ENCODE assay signal across 8 mouse cellular contexts in the genomic region with DNA sequence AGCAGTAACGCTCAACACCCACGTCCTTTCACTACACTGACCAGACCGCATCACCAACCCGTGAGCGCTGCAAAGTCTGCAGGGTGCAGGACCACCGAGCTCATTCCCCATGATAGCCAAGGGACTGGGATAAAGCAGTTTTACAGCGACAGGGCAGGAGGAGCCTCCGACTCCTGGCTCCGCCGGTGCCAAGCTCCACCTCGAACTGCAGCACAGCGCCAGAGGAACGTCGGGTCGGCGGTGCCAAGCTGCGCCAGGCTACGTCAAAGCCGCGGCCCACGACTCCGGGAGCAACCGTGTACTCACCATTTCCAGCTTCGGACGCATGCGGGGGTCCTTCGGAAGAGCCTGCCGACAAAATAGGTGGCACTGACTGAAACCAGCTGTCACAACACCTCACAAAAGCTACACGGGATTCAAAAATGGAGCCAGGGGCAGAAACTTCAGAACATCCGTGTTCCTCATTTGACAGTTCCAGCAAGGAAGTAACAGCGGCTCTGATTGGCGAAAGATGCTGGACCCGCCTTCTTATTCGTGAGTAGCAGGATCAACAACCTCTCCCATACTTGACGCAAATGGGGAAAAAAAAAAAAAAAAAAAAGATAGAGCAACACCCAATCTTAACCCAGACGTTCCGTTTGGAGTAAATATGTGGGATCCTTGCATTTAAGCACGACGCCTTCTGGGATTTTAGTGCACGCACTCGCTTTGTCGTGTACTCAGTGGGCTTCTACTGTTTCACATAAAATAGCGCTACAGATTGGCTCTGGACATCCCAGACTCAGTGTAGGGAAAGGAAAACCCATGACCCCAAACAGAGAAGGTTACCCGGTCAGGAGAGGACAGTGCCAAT. TPM values are rescaled to one million over a fixed set of nuclear protein-coding genes. Genes with fewer than 3 reads are reported as not detected.
DNase-seq lines count a peak whose midpoint lies in the region; ATAC-seq and TF ChIP-seq lines count a peak whose summit lies in the region.

A gene (minus strand): TSS at position 460 of the 853 bp plus-strand sequence.

- peaks cover 12% of the 10 kb centered on the region for H3K4me1 ChIP-seq in E14TG2a.4 (replicated peaks; ENCODE audit: low read depth, low read length)
- H3K4me1 ChIP-seq in forebrain, embryonic 12.5 days: peaks cover 13% of the 10 kb centered on the region
- H3K4me1 ChIP-seq in heart, postnatal 0 days (ENCODE audit: control insufficient read depth, insufficient read depth): peaks cover 11% of the 10 kb centered on the region; the same call in 1 of the 2 replicates
- H3K4me1 ChIP-seq in liver, embryonic 16.5 days (ENCODE audit: control insufficient read depth, low read depth, low read length): peaks cover 10% of the 10 kb centered on the region
- H3K4me1 ChIP-seq in neural tube, embryonic 13.5 days (replicated peaks): peaks cover 13% of the 10 kb centered on the region
- peaks cover 5% of the 10 kb centered on the region for H3K4me1 ChIP-seq in testis, adult 2 months (ENCODE audit: control insufficient read depth, insufficient read depth, low read length)

- H3K27ac ChIP-seq in forebrain, embryonic 12.5 days: peak within 1 kb of the TSS; percentile 74
- peak within 1 kb of the TSS; percentile 69 for H3K27ac ChIP-seq in heart, postnatal 0 days (ENCODE audit: low read depth)
- peak within 1 kb of the TSS; percentile 88 for H3K27ac ChIP-seq in liver, embryonic 16.5 days (ENCODE audit: low read length)
- peak within 1 kb of the TSS; percentile 81 for H3K27ac ChIP-seq in neural tube, embryonic 13.5 days (replicated peaks)
- H3K27ac ChIP-seq in testis, adult 2 months (ENCODE audit: control insufficient read depth, insufficient read depth, low read depth, low read length): peak within 1 kb of the TSS; percentile 86

- under 1% methylated on average over 44 of the region's 44 CpGs for WGBS in forebrain, embryonic 12.5 days
- under 1% methylated on average over 44 of the region's 44 CpGs for WGBS in heart, postnatal 0 days
- under 1% methylated on average over 44 of the region's 44 CpGs for WGBS in liver, embryonic 16.5 days (ENCODE audit: insufficient replicate concordance)
- WGBS in neural tube, embryonic 13.5 days: 1% methylated on average over 44 of the region's 44 CpGs

- H3K9me3 ChIP-seq in E14TG2a.4 (ENCODE audit: low read length): no peaks in the 10 kb centered on the region
- H3K9me3 ChIP-seq in forebrain, embryonic 12.5 days: no peaks in the 10 kb centered on the region
- H3K9me3 ChIP-seq in heart, postnatal 0 days (replicated peaks; ENCODE audit: control insufficient read depth, low read length): no peaks in the 10 kb centered on the region
- H3K9me3 ChIP-seq in liver, embryonic 16.5 days (replicated peaks; ENCODE audit: control insufficient read depth, low read length): no peaks in the 10 kb centered on the region
- H3K9me3 ChIP-seq in neural tube, embryonic 13.5 days: no peaks in the 10 kb centered on the region

- peak; percentile 93 for DNase-seq in c-Kit-positive CD71-positive TER-119-positive erythroid progenitor cells, embryonic 14.5 days (ENCODE audit: low spot score)
- peak; percentile 96 for DNase-seq in heart, postnatal 0 days (ENCODE audit: low spot score)
- peak; percentile 89 to 93 for DNase-seq in kidney, postnatal 4 days

- 0 out of 2 replicates have a peak, but pooled peaks have one; percentile 41 for TF ChIP-seq EP300 in heart, postnatal 0 days (IDR thresholded peaks at IDR 0.05; ENCODE audit: low read depth)

- TF ChIP-seq CTCF in E14TG2a.4 (conservative IDR thresholded peaks at IDR 0.05; ENCODE audit: low read length): no peak
- TF ChIP-seq CTCF in heart, postnatal 0 days (IDR thresholded peaks at IDR 0.05; ENCODE audit: low read depth): 0 out of 2 replicates have a peak, but pooled peaks have one; percentile 1
- TF ChIP-seq CTCF in testis, adult 2 months (IDR thresholded peaks at IDR 0.05; ENCODE audit: control insufficient read depth, insufficient read depth, insufficient replicate concordance, low read depth, low read length): no peak

- no peaks in the 10 kb centered on the region for H3K27me3 ChIP-seq in E14TG2a.4 (ENCODE audit: insufficient read depth, low read length)
- H3K27me3 ChIP-seq in forebrain, embryonic 12.5 days: no peaks in the 10 kb centered on the region
- H3K27me3 ChIP-seq in heart, postnatal 0 days (ENCODE audit: control insufficient read depth, insufficient read depth, low read length): no peaks in the 10 kb centered on the region
- H3K27me3 ChIP-seq in liver, embryonic 16.5 days (ENCODE audit: control insufficient read depth, insufficient read depth, low read depth, low read length): no peaks in the 10 kb centered on the region
- H3K27me3 ChIP-seq in neural tube, embryonic 13.5 days: peaks cover 3% of the 10 kb centered on the region; the same call in 1 of the 2 replicates
- H3K27me3 ChIP-seq in testis, adult 2 months (ENCODE audit: control insufficient read depth, insufficient read depth, low read length): no peaks in the 10 kb centered on the region

- ATAC-seq in forebrain, embryonic 12.5 days (ENCODE audit: low FRiP score): peak; percentile 98
- peak; percentile 99 for ATAC-seq in heart, postnatal 0 days (ENCODE audit: insufficient read depth, low read depth)
- ATAC-seq in liver, embryonic 16.5 days (ENCODE audit: low read depth): peak; percentile 99
- peak; percentile 99 for ATAC-seq in neural tube, embryonic 13.5 days (ENCODE audit: low read depth)

- TF ChIP-seq POLR2A in testis, adult 2 months (IDR thresholded peaks at IDR 0.05; ENCODE audit: control insufficient read depth, low read depth, low read length): no peak; the same call in 1 of the 2 replicates

- peak within 1 kb of the TSS; percentile 66 for H3K4me2 ChIP-seq in forebrain, embryonic 12.5 days
- H3K4me2 ChIP-seq in heart, postnatal 0 days (ENCODE audit: low read depth, low read length): peak within 1 kb of the TSS; percentile 71
- H3K4me2 ChIP-seq in liver, embryonic 16.5 days (ENCODE audit: low read depth, low read length): peak within 1 kb of the TSS; percentile 83
- peak within 1 kb of the TSS; percentile 58 for H3K4me2 ChIP-seq in neural tube, embryonic 13.5 days

- peak within 1 kb of the TSS; percentile 77 for H3K9ac ChIP-seq in forebrain, embryonic 12.5 days
- peak within 1 kb of the TSS; percentile 60 for H3K9ac ChIP-seq in heart, postnatal 0 days (replicated peaks; ENCODE audit: low read depth, low read length)
- H3K9ac ChIP-seq in liver, embryonic 16.5 days (ENCODE audit: low read depth, low read length): peak within 1 kb of the TSS; percentile 89
- peak within 1 kb of the TSS; percentile 78 for H3K9ac ChIP-seq in neural tube, embryonic 13.5 days

- peak within 1 kb of the TSS; percentile 93 for H3K4me3 ChIP-seq in E14TG2a.4 (replicated peaks; ENCODE audit: low read length)
- peak within 1 kb of the TSS; percentile 90 for H3K4me3 ChIP-seq in forebrain, embryonic 12.5 days (replicated peaks)
- H3K4me3 ChIP-seq in heart, postnatal 0 days (ENCODE audit: low read depth, low read length): peak within 1 kb of the TSS; percentile 80
- peak within 1 kb of the TSS; percentile 91 for H3K4me3 ChIP-seq in liver, embryonic 16.5 days (ENCODE audit: low read depth, low read length)
- H3K4me3 ChIP-seq in neural tube, embryonic 13.5 days: peak within 1 kb of the TSS; percentile 76
- peak within 1 kb of the TSS; percentile 99 for H3K4me3 ChIP-seq in testis, adult 2 months (ENCODE audit: control insufficient read depth, low read depth, low read length)

- peaks cover 10% of the 10 kb centered on the region; the same call in 1 of the 2 replicates for H3K36me3 ChIP-seq in E14TG2a.4 (ENCODE audit: insufficient read depth, low read length)
- H3K36me3 ChIP-seq in forebrain, embryonic 12.5 days (replicated peaks): no peaks in the 10 kb centered on the region
- H3K36me3 ChIP-seq in heart, postnatal 0 days (replicated peaks; ENCODE audit: control insufficient read depth, insufficient read depth, low read length): no peaks in the 10 kb centered on the region
- no peaks in the 10 kb centered on the region for H3K36me3 ChIP-seq in liver, embryonic 16.5 days (ENCODE audit: control insufficient read depth, insufficient read depth)
- H3K36me3 ChIP-seq in neural tube, embryonic 13.5 days: no peaks in the 10 kb centered on the region
- no peaks in the 10 kb centered on the region for H3K36me3 ChIP-seq in testis, adult 2 months (ENCODE audit: control insufficient read depth, insufficient read depth, low read length)

RNA-seq across cellular contexts. Expression of the gene that starts here (rescaled TPM):
- 20.7 and 25.7 TPM in 2 replicates for polyA plus RNA-seq in forebrain, embryonic 12.5 days (2016; fragmentation: Nextera tagmentation; extraction: Ambion mirVana)
- 2.1 and 6.6 TPM in 2 replicates for total RNA-seq in heart, postnatal 0 days (2014; rRNA removed; ENCODE audit: low replicate concordance)
- 3.4 and 3.8 TPM in 2 replicates for polyA plus RNA-seq in heart, postnatal 0 days (2015; fragmentation: Nextera tagmentation; extraction: Ambion mirVana)
- 6.0 and 6.8 TPM in 2 replicates for polyA plus RNA-seq in liver, embryonic 16.5 days (2015; fragmentation: Nextera tagmentation; extraction: Ambion mirVana)
- 14.3 and 16.3 TPM in 2 replicates for polyA plus RNA-seq in neural tube, embryonic 13.5 days (2015; fragmentation: Nextera tagmentation; extraction: Ambion mirVana)
- 0.37 and 0.77 TPM in 2 replicates for polyA plus RNA-seq in testis, adult 2 months (2012; rRNA removed)

Comparison
In these comparisons a context has a peak if more than half of its experiments do, and no peak if none do; other contexts are left out.
1. Peak in every context shown above with its lines: DNase-seq, ATAC-seq, H3K4me3 ChIP-seq and H3K27ac ChIP-seq.